Mouse (Mus musculus) limb, embryonic 12.5 days (tissue): Measurements from ENCODE around the gene Dhx8. TPM values are rescaled to one million over a fixed set of nuclear protein-coding genes. Genes with fewer than 3 reads are reported as not detected.

ENCODE experiments used
- ATAC-seq: fragments of 200-750 bp; cut with Nextera tagmentation; 2 replicates; pipeline ENCODE4 v1.8.0; 2017; ENCODE audit warnings: low read depth, moderate TSS enrichment; ENCODE audit not compliant: insufficient number of reproducible peaks, insufficient read depth, low FRiP score, low TSS enrichment
- H3K27ac ChIP-seq: fragments of 300-500 bp; sonication (generic); 2 replicates; pipeline ENCODE4 v1.5.1; 2016; ENCODE audit warnings: mild to moderate bottlenecking, moderate library complexity
- H3K27me3 ChIP-seq: fragments of 300-500 bp; sonication (generic); 2 replicates; pipeline ENCODE4 v1.6.1; 2016; ENCODE audit warnings: mild to moderate bottlenecking, moderate library complexity
- H3K36me3 ChIP-seq: fragments of 300-500 bp; sonication (generic); 2 replicates; pipeline ENCODE4 v1.6.1; 2016; ENCODE audit warnings: mild to moderate bottlenecking, moderate library complexity
- H3K4me1 ChIP-seq: fragments of 300-500 bp; sonication (generic); replicated peaks from 2 replicates; pipeline ENCODE4 v1.6.1; 2016
- H3K4me2 ChIP-seq: fragments of 300-500 bp; sonication (generic); 2 replicates; pipeline ENCODE4 v1.6.1; 2016; ENCODE audit warnings: mild to moderate bottlenecking, moderate library complexity
- H3K4me3 ChIP-seq: fragments of 300-500 bp; sonication (generic); replicated peaks from 2 replicates; pipeline ENCODE4 v1.5.1; 2016; ENCODE audit warnings: mild to moderate bottlenecking
- H3K9ac ChIP-seq: fragments of 300-500 bp; sonication (generic); replicated peaks from 2 replicates; pipeline ENCODE4 v1.6.1; 2016; ENCODE audit warnings: mild to moderate bottlenecking, moderate library complexity
- H3K9me3 ChIP-seq: fragments of 300-500 bp; sonication (generic); 2 replicates; pipeline ENCODE4 v1.6.1; 2016; ENCODE audit warnings: mild to moderate bottlenecking, moderate library complexity
- WGBS: fragments of 180-500 bp; shearing (Covaris S2); methylation state at CpG from one replicate; pipeline ENCODE4 v1.1.7; 2016; 5-methylcytosine and 5-hydroxymethylcytosine counted together
- polyA plus RNA-seq: library from polyadenylated mRNA; unstranded; fragments of >200 nt; fragmentation: Nextera tagmentation; extraction: Ambion mirVana; gene quantifications from 2 replicates; pipeline ENCODE4 v1.2.1, GENCODE M21; 2016

Gene Dhx8
- polyA plus RNA-seq, 1 experiment from 2014 or later = 53.8 TPM

- peaks cover 99% of the 10 kb centered on the region for H3K36me3 ChIP-seq
These were observed 24.6 kb downstream of the Dhx8 start for GRCm38 (mm10) chr11:101757366-101757765.

GRCm38 (mm10) chr11:101758431-101758830 lies 25.7 kb downstream of the Dhx8 start:
- no peak overlapping the region for H3K4me2 ChIP-seq
- H3K36me3 ChIP-seq = peaks cover 93% of the 10 kb centered on the region
- H3K4me3 ChIP-seq = no peak overlapping the region
- H3K9me3 ChIP-seq = no peaks in the 10 kb centered on the region
- no peak for ATAC-seq
- 92% methylated on average over 5 of the region's 5 CpGs for WGBS
- no peak overlapping the region for H3K9ac ChIP-seq
- H3K4me1 ChIP-seq = no peaks in the 10 kb centered on the region
- no peaks in the 10 kb centered on the region for H3K27me3 ChIP-seq
- H3K27ac ChIP-seq = no peak overlapping the region

More at GRCm38 (mm10) chr11:101757366-101757765, 24.6 kb downstream of the Dhx8 start:
- no peak overlapping the region for H3K4me3 ChIP-seq
- no peaks in the 10 kb centered on the region for H3K27me3 ChIP-seq
- no peak overlapping the region for H3K27ac ChIP-seq
- WGBS = 92% methylated on average over 8 of the region's 8 CpGs
- H3K9me3 ChIP-seq = no peaks in the 10 kb centered on the region
- no peak for ATAC-seq
- no peak overlapping the region for H3K4me2 ChIP-seq
- no peak overlapping the region for H3K9ac ChIP-seq
- no peaks in the 10 kb centered on the region for H3K4me1 ChIP-seq

- no peak overlapping the region for H3K4me3 ChIP-seq
- H3K4me2 ChIP-seq = no peak overlapping the region
- H3K36me3 ChIP-seq = peaks cover 93% of the 10 kb centered on the region
- no peaks in the 10 kb centered on the region for H3K9me3 ChIP-seq
- no peaks in the 10 kb centered on the region for H3K27me3 ChIP-seq
- H3K27ac ChIP-seq = no peak overlapping the region
- no peak overlapping the region for H3K9ac ChIP-seq
- WGBS = 89% methylated on average over 3 of the region's 3 CpGs
- no peak for ATAC-seq
- H3K4me1 ChIP-seq = no peaks in the 10 kb centered on the region
These were observed 26.8 kb downstream of the Dhx8 start for GRCm38 (mm10) chr11:101759530-101759929.

GRCm38 (mm10) chr11:101763723-101764122 lies 31.0 kb downstream of the Dhx8 start:
- Histone ChIP-seq H3K9ac (no peak overlapping the region), H3K4me2 (no peak overlapping the region), H3K4me3 (no peak overlapping the region), H3K27ac (no peak overlapping the region), H3K36me3 (peaks cover 92% of the 10 kb centered on the region), H3K27me3 (no peaks in the 10 kb centered on the region), H3K4me1 (no peaks in the 10 kb centered on the region), H3K9me3 (no peaks in the 10 kb centered on the region)
- WGBS = 68% methylated on average over 7 of the region's 7 CpGs
- no peak for ATAC-seq

- H3K9ac ChIP-seq = no peak overlapping the region
- no peak for ATAC-seq
- H3K27me3 ChIP-seq = no peaks in the 10 kb centered on the region
- no peaks in the 10 kb centered on the region for H3K4me1 ChIP-seq
- H3K36me3 ChIP-seq = peaks cover 92% of the 10 kb centered on the region
- no peak overlapping the region for H3K27ac ChIP-seq
- H3K9me3 ChIP-seq = no peaks in the 10 kb centered on the region
- no peak overlapping the region for H3K4me3 ChIP-seq
- WGBS = 96% methylated on average over 8 of the region's 8 CpGs
- no peak overlapping the region for H3K4me2 ChIP-seq
These were observed 31.8 kb downstream of the Dhx8 start for GRCm38 (mm10) chr11:101764546-101764945.

DNA sequence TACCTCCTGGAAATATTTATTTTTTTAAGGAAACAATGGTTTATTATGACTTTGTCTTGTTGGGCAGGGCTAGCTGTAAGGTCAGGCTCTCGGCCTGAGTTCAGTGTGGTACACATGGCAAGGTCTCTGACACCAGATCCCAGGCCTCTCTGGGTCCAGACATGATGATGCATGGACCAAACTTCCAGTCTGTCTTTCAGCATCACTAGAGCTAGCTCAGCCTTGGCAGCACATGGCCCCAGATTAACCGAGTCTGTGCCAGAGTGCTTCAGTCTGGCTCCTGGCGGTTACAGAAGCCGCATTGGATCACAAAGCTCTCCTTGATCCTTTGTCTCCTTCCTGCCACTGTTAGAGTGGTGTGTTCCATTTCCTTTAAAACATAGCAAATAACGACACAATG lies 34.6 kb downstream of the Dhx8 start:
- H3K27me3 ChIP-seq = no peaks in the 10 kb centered on the region
- no peak overlapping the region for H3K4me3 ChIP-seq
- peaks cover 73% of the 10 kb centered on the region for H3K36me3 ChIP-seq
- H3K9ac ChIP-seq = no peak overlapping the region
- no peaks in the 10 kb centered on the region for H3K9me3 ChIP-seq
- H3K4me2 ChIP-seq = no peak overlapping the region
- no peak for ATAC-seq
- peaks cover 7% of the 10 kb centered on the region for H3K4me1 ChIP-seq
- 84% methylated on average over 5 of the region's 5 CpGs for WGBS
- H3K27ac ChIP-seq = no peak overlapping the region

GRCm38 (mm10) chr11:101768721-101769120 lies 36.0 kb downstream of the Dhx8 start:
- Histone ChIP-seq H3K36me3 (peaks cover 65% of the 10 kb centered on the region), H3K4me2 (no peak overlapping the region), H3K9ac (no peak overlapping the region), H3K4me3 (no peak overlapping the region), H3K27me3 (peaks cover 4% of the 10 kb centered on the region; the same call in 1 of the 2 replicates), H3K9me3 (no peaks in the 10 kb centered on the region), H3K4me1 (peaks cover 14% of the 10 kb centered on the region), H3K27ac (no peak overlapping the region)
- no peak for ATAC-seq
- WGBS = 92% methylated on average over 6 of the region's 6 CpGs

DNA sequence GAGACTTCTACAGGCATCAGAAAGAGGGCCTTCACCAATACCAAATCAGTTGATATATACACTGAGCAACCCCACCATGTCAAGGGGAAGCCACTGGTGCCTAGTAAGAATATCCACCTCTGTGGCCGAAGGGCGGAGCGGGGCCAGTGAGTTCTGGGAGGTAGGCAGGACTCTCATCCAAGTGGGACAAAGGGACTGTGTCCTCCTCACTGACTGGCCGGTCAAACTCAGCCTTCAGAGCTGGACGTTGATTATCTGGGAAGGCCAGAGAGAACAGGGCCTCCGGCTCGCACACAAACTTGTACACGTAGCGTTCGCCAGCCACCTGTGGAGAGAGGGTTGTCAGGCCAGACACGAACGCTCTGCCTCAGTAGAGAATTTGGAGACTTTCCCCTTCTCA lies 37.5 kb downstream of the Dhx8 start:
- peaks cover 8% of the 10 kb centered on the region; the same call in 1 of the 2 replicates for H3K27me3 ChIP-seq

DNA sequence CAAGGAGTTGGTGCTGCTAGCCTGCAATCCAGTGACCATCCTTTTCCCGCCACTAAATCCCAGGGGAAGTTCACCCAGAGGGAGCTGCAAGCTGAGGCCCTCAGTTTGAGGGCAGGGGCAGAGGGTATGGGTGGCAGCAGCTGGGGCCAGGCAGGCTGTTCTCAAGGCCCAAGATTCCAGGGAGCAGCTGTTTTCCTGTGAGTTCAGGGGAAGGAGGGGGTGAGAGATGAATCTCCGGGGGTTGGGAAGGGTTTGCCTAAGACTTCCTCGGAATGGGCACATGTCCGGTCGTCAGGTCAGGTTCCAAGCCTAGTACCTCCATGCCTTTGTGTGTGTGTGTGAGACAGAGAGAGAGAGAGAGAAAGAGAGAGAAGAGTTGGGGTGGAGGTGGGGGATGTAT lies 39.3 kb downstream of the Dhx8 start:
- ATAC-seq = peak; percentile 50
- Histone ChIP-seq H3K4me3 (no peak overlapping the region; the same call in 1 of the 2 replicates), H3K9ac (no peak overlapping the region; the same call in 1 of the 2 replicates), H3K27ac (peak overlapping the region; percentile 26; the same call in 1 of the 2 replicates), H3K36me3 (peaks cover 37% of the 10 kb centered on the region), H3K4me1 (peaks cover 14% of the 10 kb centered on the region), H3K4me2 (peak overlapping the region; percentile 57), H3K9me3 (no peaks in the 10 kb centered on the region), H3K27me3 (peaks cover 8% of the 10 kb centered on the region; the same call in 1 of the 2 replicates)
- WGBS = 3% methylated on average over 5 of the region's 5 CpGs

More for the DNA sequence above, 37.5 kb downstream of the Dhx8 start:
- WGBS = 93% methylated on average over 12 of the region's 12 CpGs
- H3K4me2 ChIP-seq = no peak overlapping the region
- H3K9me3 ChIP-seq = no peaks in the 10 kb centered on the region
- peaks cover 51% of the 10 kb centered on the region for H3K36me3 ChIP-seq
- H3K9ac ChIP-seq = no peak overlapping the region; the same call in 1 of the 2 replicates
- no peak for ATAC-seq
- H3K4me1 ChIP-seq = peaks cover 14% of the 10 kb centered on the region
- no peak overlapping the region for H3K27ac ChIP-seq
- no peak overlapping the region for H3K4me3 ChIP-seq

DNA sequence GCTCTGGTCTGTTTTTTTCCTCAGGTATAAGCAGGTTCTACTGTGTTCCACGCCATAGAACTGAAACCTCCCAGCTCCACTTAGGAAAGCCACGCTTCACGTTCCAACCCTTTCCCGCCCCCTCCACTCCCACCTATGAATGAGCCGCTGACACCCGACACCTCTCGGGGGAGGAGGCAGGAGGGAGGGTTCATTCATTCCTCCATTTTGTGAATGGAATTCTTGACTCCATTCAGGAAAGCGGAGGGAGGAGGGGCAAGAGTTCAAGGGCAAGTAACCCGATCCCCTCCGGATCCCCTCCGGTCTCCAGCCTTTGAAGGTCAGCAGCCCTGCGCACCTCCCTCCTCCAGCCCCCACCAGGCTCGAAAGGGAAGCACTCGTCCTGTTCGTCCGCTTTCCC lies 39.7 kb downstream of the Dhx8 start:
- H3K4me1 ChIP-seq = peaks cover 14% of the 10 kb centered on the region
- H3K4me3 ChIP-seq = peak overlapping the region; percentile 29
- ATAC-seq = peak; percentile 88
- no peak overlapping the region for H3K9ac ChIP-seq
- H3K27me3 ChIP-seq = peaks cover 8% of the 10 kb centered on the region; the same call in 1 of the 2 replicates
- peak overlapping the region; percentile 26; the same call in 1 of the 2 replicates for H3K27ac ChIP-seq
- H3K36me3 ChIP-seq = peaks cover 33% of the 10 kb centered on the region
- WGBS = under 1% methylated on average over 16 of the region's 16 CpGs
- peak overlapping the region; percentile 57 for H3K4me2 ChIP-seq
- no peaks in the 10 kb centered on the region for H3K9me3 ChIP-seq

DNA sequence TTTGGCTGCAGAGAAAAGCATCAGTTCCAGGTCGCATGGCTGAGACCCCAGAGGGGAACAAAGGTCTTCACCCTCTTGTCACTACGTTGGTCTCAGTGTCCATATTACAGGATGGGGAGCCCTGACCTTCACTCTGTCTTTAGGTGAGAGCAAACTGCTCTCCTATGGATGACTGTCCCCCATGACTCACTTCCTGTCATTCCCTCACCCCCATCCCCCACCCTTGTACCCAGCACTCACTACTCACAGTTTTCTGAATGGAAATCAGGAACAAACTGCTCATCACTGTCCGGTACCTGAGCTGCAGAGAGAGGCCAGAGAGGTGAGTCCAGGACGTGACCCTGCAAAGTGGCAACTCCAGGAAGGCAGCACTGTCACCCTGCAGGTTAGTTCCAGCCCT lies 44.1 kb downstream of the Dhx8 start:
- WGBS = 80% methylated on average over 4 of the region's 4 CpGs

GRCm38 (mm10) chr11:101783135-101783534 lies 50.4 kb downstream of the Dhx8 start:
- H3K9ac ChIP-seq = no peak overlapping the region
- 0 out of 2 replicates have a peak overlapping the region, but pooled peaks have one; percentile 60 for H3K4me3 ChIP-seq
- no peaks in the 10 kb centered on the region for H3K9me3 ChIP-seq
- peaks cover 23% of the 10 kb centered on the region for H3K4me1 ChIP-seq
- no peak overlapping the region for H3K27ac ChIP-seq
- peak overlapping the region; percentile 98 for H3K4me2 ChIP-seq
- ATAC-seq = no peak
- peaks cover 45% of the 10 kb centered on the region for H3K27me3 ChIP-seq
- no peaks in the 10 kb centered on the region for H3K36me3 ChIP-seq
- WGBS = 54% methylated on average over 1 of the region's 1 CpGs

More for the DNA sequence above, 44.1 kb downstream of the Dhx8 start:
- H3K9ac ChIP-seq = no peak overlapping the region
- H3K36me3 ChIP-seq = peaks cover 3% of the 10 kb centered on the region; the same call in 1 of the 2 replicates
- H3K9me3 ChIP-seq = no peaks in the 10 kb centered on the region
- no peak overlapping the region for H3K4me3 ChIP-seq
- H3K4me1 ChIP-seq = peaks cover 12% of the 10 kb centered on the region
- no peak for ATAC-seq
- H3K27me3 ChIP-seq = peaks cover 9% of the 10 kb centered on the region; the same call in 1 of the 2 replicates
- H3K4me2 ChIP-seq = no peak overlapping the region
- no peak overlapping the region for H3K27ac ChIP-seq
